10 mouse cellular contexts compared by ENCODE assay signal in genomic region chr15:10818706-10819105, GRCm38 (mm10).
DNase-seq lines count a peak whose midpoint lies in the region; ATAC-seq and TF ChIP-seq lines count a peak whose summit lies in the region.
"Had no signal": no experiment of that assay in that cellular context is flagged by ENCODE, and none has a peak within 500 bp of the region (broad histone marks: within the 10 kb centered on the region; RNA-seq: fewer than 3 reads in every experiment).

No protein-coding gene starts in this region.

- H3K4me3 ChIP-seq in heart, embryonic 12.5 days = no peak overlapping the region
- no peak overlapping the region for H3K4me3 ChIP-seq in kidney, postnatal 0 days (replicated peaks; ENCODE audit: low read depth, low read length)
- H3K4me3 ChIP-seq in C2C12 (ENCODE audit: insufficient read depth, poor library complexity, severe bottlenecking) = no peak overlapping the region
- H3K4me3 ChIP-seq in limb, embryonic 14.5 days (replicated peaks; ENCODE audit: low read length) = no peak overlapping the region
- no peak overlapping the region for H3K4me3 ChIP-seq in hindbrain, embryonic 12.5 days
- H3K4me3 ChIP-seq: hindbrain, embryonic 10.5 days had no signal

- H3K4me1 ChIP-seq in heart, embryonic 12.5 days (replicated peaks) = peaks cover 12% of the 10 kb centered on the region; the same call in 1 of the 2 replicates
- peaks cover 4% of the 10 kb centered on the region; the same call in 1 of the 2 replicates for H3K4me1 ChIP-seq in kidney, postnatal 0 days (replicated peaks; ENCODE audit: insufficient read depth, low read length)
- peaks cover 19% of the 10 kb centered on the region for H3K4me1 ChIP-seq in limb, embryonic 14.5 days (ENCODE audit: control insufficient read depth, insufficient read depth, low read length)
- no peaks in the 10 kb centered on the region for H3K4me1 ChIP-seq in hindbrain, embryonic 12.5 days

- TF ChIP-seq POLR2A in limb, embryonic 14.5 days (IDR thresholded peaks at IDR 0.05; ENCODE audit: borderline replicate concordance, extremely low read depth, insufficient read depth, insufficient read length) = no peak

- no peak overlapping the region for H3K9ac ChIP-seq in heart, embryonic 12.5 days
- H3K9ac ChIP-seq in kidney, postnatal 0 days (ENCODE audit: low read depth, low read length) = no peak overlapping the region
- H3K9ac ChIP-seq in limb, embryonic 14.5 days (ENCODE audit: low read depth, low read length, severe bottlenecking) = no peak overlapping the region
- no peak overlapping the region for H3K9ac ChIP-seq in hindbrain, embryonic 12.5 days
- H3K9ac ChIP-seq: liver, embryonic 14.5 days had no signal

- no peak for DNase-seq in heart, adult 18-20 months
- DNase-seq in kidney, postnatal 0 days (ENCODE audit: low spot score) = no peak
- no peak for DNase-seq in kidney, adult 9 months
- DNase-seq in limb, embryonic 14.5 days (ENCODE audit: low spot score) = no peak
- no peak for DNase-seq in left cerebral cortex, adult 8-10 months (ENCODE audit: low spot score in 2 of 2)

- peak overlapping the region; percentile 27 for H3ac ChIP-seq in C2C12 (ENCODE audit: control insufficient read depth, insufficient read length, low read depth)

- H3K79me2 ChIP-seq in C2C12 (ENCODE audit: control insufficient read depth, insufficient read depth) = no peaks in the 10 kb centered on the region

- no peaks in the 10 kb centered on the region for H3K79me3 ChIP-seq in C2C12 (ENCODE audit: low read depth)

- 57% methylated on average over 1 of the region's 1 CpGs for WGBS in heart, embryonic 12.5 days
- WGBS in kidney, postnatal 0 days = 67% methylated on average over 1 of the region's 1 CpGs
- WGBS in limb, embryonic 14.5 days = 80% methylated on average over 1 of the region's 1 CpGs
- WGBS in hindbrain, embryonic 12.5 days = 90% methylated on average over 1 of the region's 1 CpGs

- H3K27me3 ChIP-seq in heart, embryonic 12.5 days (replicated peaks) = no peaks in the 10 kb centered on the region
- no peaks in the 10 kb centered on the region for H3K27me3 ChIP-seq in kidney, postnatal 0 days (ENCODE audit: insufficient read depth, low read length)
- no peaks in the 10 kb centered on the region for H3K27me3 ChIP-seq in C2C12 (ENCODE audit: control insufficient read depth, insufficient read depth, insufficient read length)
- no peaks in the 10 kb centered on the region for H3K27me3 ChIP-seq in limb, embryonic 14.5 days (ENCODE audit: control insufficient read depth, insufficient read depth, low read length)
- H3K27me3 ChIP-seq in hindbrain, embryonic 12.5 days = no peaks in the 10 kb centered on the region

- H3K4me2 ChIP-seq in heart, embryonic 12.5 days = no peak overlapping the region
- no peak overlapping the region for H3K4me2 ChIP-seq in kidney, postnatal 0 days (ENCODE audit: low read length)
- no peak overlapping the region for H3K4me2 ChIP-seq in limb, embryonic 14.5 days (replicated peaks; ENCODE audit: low read depth, low read length, severe bottlenecking)
- H3K4me2 ChIP-seq in hindbrain, embryonic 12.5 days (replicated peaks) = no peak overlapping the region

- no peaks in the 10 kb centered on the region for H3K36me3 ChIP-seq in heart, embryonic 12.5 days
- H3K36me3 ChIP-seq in kidney, postnatal 0 days (ENCODE audit: insufficient read depth, low read length) = no peaks in the 10 kb centered on the region
- no peaks in the 10 kb centered on the region for H3K36me3 ChIP-seq in C2C12 (ENCODE audit: control insufficient read depth, insufficient read depth)
- no peaks in the 10 kb centered on the region for H3K36me3 ChIP-seq in limb, embryonic 14.5 days (ENCODE audit: control insufficient read depth, insufficient read depth, low read length)
- no peaks in the 10 kb centered on the region for H3K36me3 ChIP-seq in hindbrain, embryonic 12.5 days
- H3K36me3 ChIP-seq: hindbrain, embryonic 10.5 days had no signal

- peak overlapping the region; percentile 50 for H3K27ac ChIP-seq in heart, embryonic 12.5 days (ENCODE audit: poor library complexity, severe bottlenecking)
- H3K27ac ChIP-seq in kidney, postnatal 0 days = peak overlapping the region; percentile 48
- peak overlapping the region; percentile 61 for H3K27ac ChIP-seq in limb, embryonic 14.5 days (replicated peaks; ENCODE audit: low read depth, low read length)
- H3K27ac ChIP-seq in hindbrain, embryonic 12.5 days = no peak overlapping the region
- H3K27ac ChIP-seq: hindbrain, embryonic 10.5 days; liver, embryonic 14.5 days had no signal

- no peak for ATAC-seq in heart, embryonic 12.5 days (ENCODE audit: insufficient number of reproducible peaks, low FRiP score)
- no peak for ATAC-seq in kidney, postnatal 0 days (replicated peaks; ENCODE audit: low FRiP score, low read depth)
- no peak for ATAC-seq in limb, embryonic 14.5 days (ENCODE audit: low FRiP score, low read depth)
- no peak for ATAC-seq in hindbrain, embryonic 12.5 days (ENCODE audit: low FRiP score)

- no peak for TF ChIP-seq CTCF in kidney, postnatal 0 days (IDR thresholded peaks at IDR 0.05; ENCODE audit: low read depth)
- no peak for TF ChIP-seq CTCF in C2C12 (IDR thresholded peaks at IDR 0.05; ENCODE audit: control insufficient read depth, insufficient read depth, insufficient read length)

- peaks cover 4% of the 10 kb centered on the region; the same call in 1 of the 2 replicates for H3K9me3 ChIP-seq in heart, embryonic 12.5 days (replicated peaks)
- no peaks in the 10 kb centered on the region for H3K9me3 ChIP-seq in kidney, postnatal 0 days (replicated peaks; ENCODE audit: low read length)
- no peaks in the 10 kb centered on the region for H3K9me3 ChIP-seq in limb, embryonic 14.5 days (ENCODE audit: control insufficient read depth, low read length)
- H3K9me3 ChIP-seq in hindbrain, embryonic 12.5 days (replicated peaks) = no peaks in the 10 kb centered on the region

TF ChIP-seq in C2C12, 6 proteins besides CTCF, POLR2A, EP300 and RAD21:
- TF ChIP-seq MYOD1 (IDR thresholded peaks at IDR 0.05; ENCODE audit: control insufficient read depth, insufficient read length, low read depth) (peak; percentile 24), MAX (IDR thresholded peaks at IDR 0.05) (no peak)
